Mouse (Mus musculus) left cerebral cortex, adult 8-10 months (tissue): ENCODE measurements at regions not wholly inside any gene's neighbourhood (a gene's known extent, or its start where the extent isn't known, plus 50 kb on each side); places are given as distances from the start of the nearest gene placed in this dataset.

ENCODE experiments used
- DNase-seq, 2 experiments: peaks; one replicate each; pipeline ENCODE4 v3.0.0; 2022; ENCODE audit warnings: low spot score in 2 of 2

DNA sequence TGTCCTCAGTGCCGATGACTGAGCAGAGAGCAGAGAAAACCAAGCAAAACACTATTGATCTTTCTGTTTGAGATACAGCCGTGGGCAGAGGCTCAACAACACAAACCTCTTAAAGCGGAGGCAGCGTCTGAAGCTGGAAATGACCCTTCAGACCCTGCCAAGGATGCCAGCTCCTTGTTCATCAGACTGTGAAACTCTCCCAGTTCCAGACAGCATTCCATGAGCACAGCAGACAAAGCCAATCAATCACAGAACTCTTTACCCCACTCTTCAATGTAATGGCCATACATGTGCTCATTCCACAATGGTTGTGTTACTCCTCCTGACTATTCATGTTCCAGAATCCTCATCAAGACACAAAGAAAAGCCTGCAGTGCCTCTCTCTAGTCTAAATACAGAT lies 73.5 kb downstream of the Tmem114 start:
- no peak for DNase-seq

DNA sequence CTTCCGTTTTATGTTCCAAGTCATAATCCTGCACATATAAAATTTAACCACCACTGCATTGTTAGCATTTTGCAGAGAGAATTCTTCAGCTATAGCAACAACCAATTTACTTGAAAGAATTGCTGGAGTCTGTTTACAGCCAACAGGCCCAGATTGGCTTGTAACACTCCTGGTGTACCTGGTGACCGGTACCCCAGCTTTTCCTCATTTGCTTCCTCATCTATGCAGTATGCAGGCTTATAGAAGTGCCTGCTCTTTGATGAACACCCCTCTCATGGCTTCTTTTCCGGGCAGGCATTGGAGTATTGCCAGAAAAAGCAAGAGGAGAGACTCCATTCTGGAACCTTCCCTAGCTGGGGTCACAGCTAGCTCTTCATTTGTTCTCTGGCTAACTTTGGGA lies 75.8 kb downstream of the Tmem114 start:
- no peak for DNase-seq

DNA sequence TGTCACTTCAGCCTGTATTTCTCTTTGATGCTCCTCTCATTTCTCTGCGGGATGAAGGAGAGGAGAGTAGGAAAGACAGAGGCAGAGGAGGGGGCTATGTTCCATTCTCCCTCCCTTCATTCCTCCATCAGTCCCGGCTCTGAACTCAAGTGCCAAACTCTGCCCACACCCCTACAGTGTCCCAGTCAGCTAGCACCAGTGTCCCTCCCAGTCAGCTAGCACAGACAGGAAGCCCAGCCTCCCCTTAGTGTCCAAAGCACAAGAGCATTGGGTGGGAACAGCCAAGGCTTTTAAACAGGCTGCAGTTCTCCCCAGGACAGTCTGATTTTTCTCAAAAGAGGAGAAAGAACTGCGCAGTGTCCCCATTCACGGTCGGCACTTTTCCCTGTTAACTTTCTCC lies 76.3 kb downstream of the Tmem114 start:
- DNase-seq: no peak

DNA sequence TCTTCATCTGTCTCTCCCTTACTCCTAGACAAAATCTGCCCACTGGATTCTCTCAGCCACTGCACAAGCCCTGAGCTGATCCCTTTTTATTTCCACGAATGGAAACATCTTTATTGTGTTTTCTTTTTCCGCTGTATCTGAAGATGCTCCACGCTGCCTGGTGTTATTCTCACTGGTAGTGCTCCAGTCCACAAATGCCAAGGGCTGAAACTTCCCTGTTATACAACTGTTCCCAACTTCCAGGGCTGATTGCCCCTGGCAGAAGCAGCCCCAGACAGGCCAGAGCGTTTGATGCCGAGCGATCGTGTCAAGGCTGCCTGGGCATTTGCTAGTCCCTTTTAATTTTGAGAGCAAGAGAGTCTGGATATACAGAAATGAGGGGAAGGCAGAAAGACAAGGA lies 79.7 kb downstream of the Tmem114 start:
- DNase-seq: no peak

DNA sequence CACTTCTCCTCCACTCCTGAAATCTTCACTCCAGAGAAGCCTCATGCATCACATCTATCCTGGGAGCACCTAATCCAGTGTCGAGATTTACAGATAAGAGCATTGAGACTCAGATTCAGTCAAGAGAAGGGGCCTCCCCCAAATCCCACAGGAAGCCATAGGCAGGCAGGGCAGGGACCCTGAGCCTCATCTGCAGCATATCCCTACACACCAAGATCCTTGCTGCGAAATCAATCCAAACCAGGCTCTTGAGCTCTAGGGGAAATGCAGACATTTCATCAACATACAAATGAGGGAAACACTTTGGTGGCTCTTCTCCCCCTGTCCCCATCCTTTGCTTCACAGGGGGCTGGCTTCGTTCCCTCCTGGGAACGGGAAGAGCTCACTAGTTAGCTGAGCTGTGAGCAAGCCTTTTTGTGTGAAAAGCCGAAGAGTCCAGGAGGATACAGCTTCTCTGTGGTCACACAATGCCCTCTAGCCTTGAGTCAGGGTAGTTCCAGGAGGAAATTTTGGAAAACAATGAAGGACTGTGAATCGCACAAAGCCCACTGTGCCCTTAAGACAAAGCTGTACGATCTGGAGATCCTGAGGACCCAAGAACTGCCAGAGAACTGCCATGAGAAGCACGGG lies 91.7 kb downstream of the Tmem114 start:
- DNase-seq: peak; percentile 15 to 30

DNA sequence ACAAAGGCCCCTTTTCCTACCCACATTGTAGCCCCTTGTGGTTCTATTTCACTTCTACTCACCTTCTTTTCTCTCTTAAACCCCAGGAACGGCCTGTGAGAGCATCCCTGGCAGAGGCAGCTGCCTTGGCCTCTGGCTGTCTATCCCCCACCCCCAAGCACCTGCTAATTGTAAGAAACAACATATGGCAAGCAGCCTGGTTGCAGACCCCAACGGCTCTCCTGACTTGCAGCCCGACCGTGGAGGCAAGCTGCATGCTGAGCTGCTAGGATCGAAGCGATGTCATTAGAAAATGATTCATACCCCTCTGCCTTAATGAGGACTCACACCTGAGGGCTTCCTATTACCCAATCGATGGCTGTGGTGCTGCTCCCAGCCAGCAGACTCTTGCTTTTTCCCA lies 112.9 kb downstream of the Tmem114 start:
- DNase-seq: no peak

DNA sequence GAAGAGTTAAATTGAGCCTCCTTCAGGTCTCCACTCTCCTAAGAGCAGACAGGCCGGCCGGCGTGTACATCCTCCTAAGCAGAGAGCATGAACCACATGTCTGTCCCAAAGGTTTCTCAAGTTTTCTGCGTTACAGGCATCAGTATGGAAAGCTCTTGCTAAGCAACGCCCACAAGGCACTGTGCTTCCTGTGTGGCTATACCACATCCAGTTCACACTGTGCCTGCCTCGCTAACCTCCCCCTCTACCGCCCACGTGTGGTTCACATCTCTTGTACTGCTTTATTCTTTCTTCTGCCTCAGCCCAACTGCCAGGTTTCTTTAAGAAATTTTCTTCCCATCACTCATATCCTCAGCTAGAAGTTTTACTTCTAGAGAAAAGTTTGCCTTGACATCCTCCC lies 118.5 kb downstream of the Tmem114 start:
- DNase-seq: peak; percentile 3 to 45
